Mouse (Mus musculus): Measurements from ENCODE around the gene Htt. TPM values are rescaled to one million over a fixed set of nuclear protein-coding genes. Genes with fewer than 3 reads are reported as not detected.
"Not testable (repeated sequence)": the region's sequence is repeated elsewhere in the genome, so short reads cannot be mapped to it uniquely, and the experiment has no call there.

Gene Htt
- polyA plus RNA-seq, 1 experiment from 2014 or later = 18.7 TPM

- Histone ChIP-seq H3K36me3 (ENCODE audit: control insufficient read depth, insufficient read depth) (peaks cover 19% of the 10 kb centered on the region), H3K9me3 (ENCODE audit: control insufficient read depth, low read length) (no peaks in the 10 kb centered on the region), H3K4me3 (replicated peaks; ENCODE audit: low read length) (no peak overlapping the region), H3K27me3 (replicated peaks; ENCODE audit: control insufficient read depth, insufficient read depth, low read length) (no peaks in the 10 kb centered on the region), H3K9ac (replicated peaks; ENCODE audit: low read depth, low read length) (no peak overlapping the region), H3K4me2 (ENCODE audit: low read length) (no peak overlapping the region), H3K4me1 (replicated peaks; ENCODE audit: control insufficient read depth, insufficient read depth, low read length) (no peaks in the 10 kb centered on the region), H3K27ac (ENCODE audit: low read length) (no peak overlapping the region)
- 95% methylated on average over 5 of the region's 5 CpGs for WGBS
- ATAC-seq = no peak
Measured at GRCm38 (mm10) chr5:34865367-34865766, 103.8 kb downstream of the Htt start.

- 88% methylated on average over 3 of the region's 3 CpGs for WGBS
- ATAC-seq = not testable (repeated sequence)
Measured at GRCm38 (mm10) chr5:34880307-34880706, 118.8 kb downstream of the Htt start.

DNA sequence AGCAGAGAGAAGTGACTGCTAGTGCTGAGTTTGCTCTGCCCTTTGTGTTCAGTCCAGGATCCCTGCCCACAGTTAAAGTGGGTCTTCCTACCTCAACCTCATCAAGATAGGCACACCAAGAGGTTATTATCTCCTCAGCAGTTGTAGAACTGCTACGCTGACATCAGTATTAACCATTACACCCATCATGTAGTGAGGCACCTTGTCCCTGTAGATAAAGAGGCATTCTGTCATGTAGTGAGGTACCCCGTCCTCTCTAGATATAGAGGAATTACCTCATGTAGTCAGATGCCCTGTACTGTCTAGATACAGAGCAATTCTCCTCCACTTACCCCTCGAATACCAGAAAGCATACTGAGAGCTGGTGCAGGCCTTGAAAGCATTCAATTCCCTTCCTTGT, 119.5 kb downstream of the Htt start:
- H3K27ac ChIP-seq (ENCODE audit: low read length) = no peak overlapping the region
- no peaks in the 10 kb centered on the region for H3K27me3 ChIP-seq (replicated peaks; ENCODE audit: control insufficient read depth, insufficient read depth, low read length)
- H3K36me3 ChIP-seq (ENCODE audit: control insufficient read depth, insufficient read depth) = peaks cover 18% of the 10 kb centered on the region
- H3K9me3 ChIP-seq (ENCODE audit: control insufficient read depth, low read length) = no peaks in the 10 kb centered on the region
- H3K4me1 ChIP-seq (replicated peaks; ENCODE audit: control insufficient read depth, insufficient read depth, low read length) = no peaks in the 10 kb centered on the region
- no peak overlapping the region for H3K4me2 ChIP-seq (ENCODE audit: low read length)
- no peak overlapping the region for H3K4me3 ChIP-seq (replicated peaks; ENCODE audit: low read length)
- ATAC-seq = no peak
- 96% methylated on average over 3 of the region's 3 CpGs for WGBS
- H3K9ac ChIP-seq (replicated peaks; ENCODE audit: low read depth, low read length) = no peak overlapping the region

More at GRCm38 (mm10) chr5:34880307-34880706, 118.8 kb downstream of the Htt start:
- H3K9me3 ChIP-seq (ENCODE audit: control insufficient read depth, low read length); H3K27me3 ChIP-seq (replicated peaks; ENCODE audit: control insufficient read depth, insufficient read depth, low read length); H3K4me2 ChIP-seq (ENCODE audit: low read length); H3K4me3 ChIP-seq (replicated peaks; ENCODE audit: low read length); H3K27ac ChIP-seq (ENCODE audit: low read length); H3K4me1 ChIP-seq (replicated peaks; ENCODE audit: control insufficient read depth, insufficient read depth, low read length); H3K9ac ChIP-seq (replicated peaks; ENCODE audit: low read depth, low read length): not testable (repeated sequence)
- peaks cover 18% of the 10 kb centered on the region for H3K36me3 ChIP-seq (ENCODE audit: control insufficient read depth, insufficient read depth)

DNA sequence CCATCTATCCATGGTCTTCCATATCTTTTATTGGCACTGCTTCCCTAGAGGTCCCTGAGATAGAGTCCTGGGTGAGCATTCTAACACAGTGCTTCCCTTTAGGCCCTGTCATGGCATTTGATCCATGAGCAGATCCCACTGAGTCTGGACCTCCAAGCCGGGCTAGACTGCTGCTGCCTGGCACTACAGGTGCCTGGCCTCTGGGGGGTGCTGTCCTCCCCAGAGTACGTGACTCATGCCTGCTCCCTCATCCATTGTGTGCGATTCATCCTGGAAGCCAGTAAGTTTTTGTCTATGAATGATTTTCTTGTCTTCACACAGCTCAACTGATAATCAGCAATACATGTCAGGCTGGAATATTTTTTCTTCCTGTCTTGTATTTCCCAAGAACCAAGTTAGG, 123.7 kb downstream of the Htt start:
- H3K4me1 ChIP-seq (replicated peaks; ENCODE audit: control insufficient read depth, insufficient read depth, low read length) = no peaks in the 10 kb centered on the region
- peaks cover 9% of the 10 kb centered on the region for H3K36me3 ChIP-seq (ENCODE audit: control insufficient read depth, insufficient read depth)
- H3K4me3 ChIP-seq (replicated peaks; ENCODE audit: low read length) = no peak overlapping the region
- no peak overlapping the region for H3K27ac ChIP-seq (ENCODE audit: low read length)
- ATAC-seq = no peak
- WGBS = 91% methylated on average over 3 of the region's 3 CpGs
- H3K27me3 ChIP-seq (replicated peaks; ENCODE audit: control insufficient read depth, insufficient read depth, low read length) = no peaks in the 10 kb centered on the region
- H3K9me3 ChIP-seq (ENCODE audit: control insufficient read depth, low read length) = no peaks in the 10 kb centered on the region
- no peak overlapping the region for H3K4me2 ChIP-seq (ENCODE audit: low read length)
- no peak overlapping the region for H3K9ac ChIP-seq (replicated peaks; ENCODE audit: low read depth, low read length)

GRCm38 (mm10) chr5:34889252-34889651, 127.7 kb downstream of the Htt start:
- Histone ChIP-seq H3K4me2 (ENCODE audit: low read length) (no peak overlapping the region), H3K36me3 (ENCODE audit: control insufficient read depth, insufficient read depth) (peaks cover 9% of the 10 kb centered on the region), H3K27me3 (replicated peaks; ENCODE audit: control insufficient read depth, insufficient read depth, low read length) (no peaks in the 10 kb centered on the region), H3K4me3 (replicated peaks; ENCODE audit: low read length) (no peak overlapping the region), H3K9ac (replicated peaks; ENCODE audit: low read depth, low read length) (no peak overlapping the region), H3K9me3 (ENCODE audit: control insufficient read depth, low read length) (no peaks in the 10 kb centered on the region), H3K4me1 (replicated peaks; ENCODE audit: control insufficient read depth, insufficient read depth, low read length) (no peaks in the 10 kb centered on the region), H3K27ac (ENCODE audit: low read length) (no peak overlapping the region)
- 94% methylated on average over 4 of the region's 4 CpGs for WGBS
- no peak for ATAC-seq

DNA sequence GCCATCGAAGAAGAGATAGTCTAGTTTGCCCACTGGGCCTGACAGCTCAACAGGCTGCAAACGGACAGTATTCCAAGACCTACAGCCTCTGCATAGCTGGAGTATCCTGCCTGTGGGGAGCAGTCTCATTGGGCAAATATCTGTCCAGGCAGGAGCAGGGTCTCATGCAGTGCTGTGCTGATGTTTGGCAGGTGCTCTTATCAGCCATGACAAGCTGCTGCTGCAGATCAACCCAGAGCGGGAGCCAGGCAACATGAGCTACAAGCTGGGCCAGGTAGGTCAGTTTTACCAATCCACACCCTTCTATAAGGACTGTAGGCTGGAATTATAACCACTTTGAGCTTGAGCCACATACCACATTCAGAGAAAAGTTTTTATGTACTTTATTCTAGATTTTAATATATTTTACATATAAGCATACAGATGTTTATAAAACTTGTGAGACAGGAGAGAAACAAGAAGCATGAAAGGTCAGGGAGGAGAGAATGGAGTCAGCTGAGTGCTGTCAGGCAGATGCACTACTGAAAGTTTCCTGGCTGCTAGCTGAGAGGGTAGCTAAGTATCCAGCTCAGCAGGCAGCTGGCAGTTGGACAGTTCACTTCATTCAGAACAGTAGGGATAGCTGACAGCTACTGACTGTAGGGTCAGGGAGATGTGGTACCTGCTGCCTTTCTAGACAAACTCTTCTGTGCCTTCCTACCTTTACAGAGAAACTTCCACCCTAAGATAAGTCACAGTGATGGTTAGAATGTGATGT, 135.3 kb downstream of the Htt start:
- peaks cover 18% of the 10 kb centered on the region for H3K36me3 ChIP-seq (ENCODE audit: control insufficient read depth, insufficient read depth)
- H3K4me1 ChIP-seq (replicated peaks; ENCODE audit: control insufficient read depth, insufficient read depth, low read length) = no peaks in the 10 kb centered on the region
- ATAC-seq = no peak
- 94% methylated on average over 3 of the region's 3 CpGs for WGBS
- no peak overlapping the region for H3K27ac ChIP-seq (ENCODE audit: low read length)
- no peak overlapping the region for H3K9ac ChIP-seq (replicated peaks; ENCODE audit: low read depth, low read length)
- H3K27me3 ChIP-seq (replicated peaks; ENCODE audit: control insufficient read depth, insufficient read depth, low read length) = no peaks in the 10 kb centered on the region
- no peaks in the 10 kb centered on the region for H3K9me3 ChIP-seq (ENCODE audit: control insufficient read depth, low read length)
- H3K4me3 ChIP-seq (replicated peaks; ENCODE audit: low read length) = no peak overlapping the region
- no peak overlapping the region for H3K4me2 ChIP-seq (ENCODE audit: low read length)

DNA sequence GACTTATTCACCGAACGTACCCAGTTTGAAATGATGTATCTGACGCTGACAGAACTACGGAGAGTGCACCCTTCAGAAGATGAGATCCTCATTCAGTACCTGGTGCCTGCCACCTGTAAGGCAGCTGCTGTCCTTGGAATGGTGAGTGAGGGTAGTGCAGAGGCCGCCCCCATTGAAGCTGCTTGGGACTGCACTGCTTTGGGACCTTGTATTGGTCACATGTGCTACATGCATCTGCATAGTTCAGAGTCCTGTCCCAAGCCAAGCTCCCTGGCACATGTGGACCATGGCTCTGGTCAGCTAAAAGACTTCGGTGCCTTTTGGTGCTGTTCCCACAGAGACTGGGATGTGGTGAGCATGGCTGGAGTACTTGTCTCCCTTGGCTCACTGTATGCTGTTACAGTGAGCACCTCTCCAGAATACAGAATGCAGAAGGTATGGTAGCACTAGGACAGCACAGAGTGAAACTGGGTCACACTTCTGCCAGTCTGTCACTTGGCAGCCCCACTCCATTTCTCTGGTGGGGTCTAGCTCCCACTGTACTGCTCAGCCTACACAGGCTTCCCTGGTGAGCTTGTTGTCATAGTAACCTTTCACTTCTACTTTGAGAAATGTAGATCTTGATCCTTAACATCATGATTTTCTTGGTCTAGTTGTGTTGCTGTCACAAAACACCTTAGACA, 138.4 kb downstream of the Htt start:
- Histone ChIP-seq H3K27me3 (replicated peaks; ENCODE audit: control insufficient read depth, insufficient read depth, low read length) (no peaks in the 10 kb centered on the region), H3K4me3 (replicated peaks; ENCODE audit: low read length) (no peak overlapping the region), H3K27ac (ENCODE audit: low read length) (no peak overlapping the region), H3K36me3 (ENCODE audit: control insufficient read depth, insufficient read depth) (peaks cover 26% of the 10 kb centered on the region), H3K9ac (replicated peaks; ENCODE audit: low read depth, low read length) (no peak overlapping the region), H3K4me2 (ENCODE audit: low read length) (no peak overlapping the region), H3K9me3 (ENCODE audit: control insufficient read depth, low read length) (no peaks in the 10 kb centered on the region), H3K4me1 (replicated peaks; ENCODE audit: control insufficient read depth, insufficient read depth, low read length) (no peaks in the 10 kb centered on the region)
- WGBS = 95% methylated on average over 6 of the region's 6 CpGs
- no peak for ATAC-seq

DNA sequence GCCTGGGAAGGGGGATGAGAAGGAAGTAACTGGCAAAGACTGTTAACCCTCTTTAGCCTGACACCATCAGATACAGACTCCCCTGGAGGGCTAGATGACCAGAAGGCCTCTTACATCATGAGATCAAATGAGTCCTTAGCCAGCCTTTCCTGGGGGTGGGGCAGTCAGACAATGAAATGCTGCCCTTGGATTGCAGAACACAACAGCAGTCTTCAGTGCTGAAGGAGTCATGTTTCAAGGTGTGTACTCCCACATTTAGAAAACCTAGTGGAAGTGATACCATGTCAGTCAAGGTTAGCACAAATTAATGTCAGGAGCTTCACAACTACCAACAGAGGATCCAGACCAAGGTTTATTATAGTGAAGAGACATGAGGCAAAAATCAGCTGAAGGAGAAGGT, 140.8 kb downstream of the Htt start:
- Histone ChIP-seq H3K4me3 (replicated peaks; ENCODE audit: low read length) (no peak overlapping the region), H3K4me1 (replicated peaks; ENCODE audit: control insufficient read depth, insufficient read depth, low read length) (no peaks in the 10 kb centered on the region), H3K27me3 (replicated peaks; ENCODE audit: control insufficient read depth, insufficient read depth, low read length) (no peaks in the 10 kb centered on the region), H3K4me2 (ENCODE audit: low read length) (no peak overlapping the region), H3K9ac (replicated peaks; ENCODE audit: low read depth, low read length) (no peak overlapping the region), H3K36me3 (ENCODE audit: control insufficient read depth, insufficient read depth) (peaks cover 40% of the 10 kb centered on the region), H3K9me3 (ENCODE audit: control insufficient read depth, low read length) (no peaks in the 10 kb centered on the region), H3K27ac (ENCODE audit: low read length) (no peak overlapping the region)
- no peak for ATAC-seq

- no peaks in the 10 kb centered on the region for H3K27me3 ChIP-seq (replicated peaks; ENCODE audit: control insufficient read depth, insufficient read depth, low read length)
- 60% methylated on average over 5 of the region's 5 CpGs for WGBS
- peak; percentile 61; the same call in 1 of the 2 replicates for ATAC-seq
- no peak overlapping the region for H3K4me3 ChIP-seq (replicated peaks; ENCODE audit: low read length)
- no peaks in the 10 kb centered on the region for H3K9me3 ChIP-seq (ENCODE audit: control insufficient read depth, low read length)
- H3K4me1 ChIP-seq (replicated peaks; ENCODE audit: control insufficient read depth, insufficient read depth, low read length) = no peaks in the 10 kb centered on the region
- H3K36me3 ChIP-seq (ENCODE audit: control insufficient read depth, insufficient read depth) = peaks cover 40% of the 10 kb centered on the region
- no peak overlapping the region for H3K9ac ChIP-seq (replicated peaks; ENCODE audit: low read depth, low read length)
- H3K4me2 ChIP-seq (ENCODE audit: low read length) = no peak overlapping the region
- H3K27ac ChIP-seq (ENCODE audit: low read length) = no peak overlapping the region
Measured at GRCm38 (mm10) chr5:34902811-34903385, 141.4 kb downstream of the Htt start.

All from forebrain, embryonic 16.5 days (tissue).